ENCODE assay signal across 8 mouse cellular contexts in genomic region chr1:186833441-186833895, GRCm38 (mm10).
DNase-seq lines count a peak whose midpoint lies in the region; ATAC-seq and TF ChIP-seq lines count a peak whose summit lies in the region.

No protein-coding gene starts in this region.

- peaks cover 16% of the 10 kb centered on the region for H3K4me1 ChIP-seq in kidney, embryonic 15.5 days
- peaks cover 0 to 9% of the 10 kb centered on the region in 2 experiments; a peak in 2 of 4 replicates for H3K4me1 ChIP-seq in heart, embryonic 14.5 days (ENCODE audit: control insufficient read depth in 2 of 2, insufficient read depth in 2 of 2, low read length in 2 of 2)
- H3K4me1 ChIP-seq in liver, embryonic 14.5 days (replicated peaks; ENCODE audit: control insufficient read depth in 2 of 2, insufficient read depth in 2 of 2, low read length in 1 of 2) = no peaks in the 10 kb centered on the region

- H3K36me3 ChIP-seq in kidney, embryonic 15.5 days = no peaks in the 10 kb centered on the region
- no peaks in the 10 kb centered on the region for H3K36me3 ChIP-seq in heart, embryonic 14.5 days (ENCODE audit: control insufficient read depth, insufficient read depth, low read length)
- no peaks in the 10 kb centered on the region for H3K36me3 ChIP-seq in liver, embryonic 14.5 days (replicated peaks; ENCODE audit: control insufficient read depth, insufficient read depth, low read depth)

- DNase-seq in kidney, postnatal 14 days = no peak
- DNase-seq in brain, embryonic 14.5 days (ENCODE audit: low read depth) = peak; percentile 61
- no peak for DNase-seq in liver, embryonic 14.5 days (ENCODE audit: low read depth in 3 of 3, low spot score in 3 of 3)
- DNase-seq in thymus, postnatal 10 days (ENCODE audit: low spot score in 2 of 2) = no peak
- DNase-seq in urinary bladder, adult 2 months (ENCODE audit: low spot score) = no peak
- DNase-seq in layer of hippocampus, postnatal 25 days (ENCODE audit: extremely low spot score in 1 of 2, low spot score in 1 of 2) = no peak

- TF ChIP-seq EP300 in liver, embryonic 14.5 days (IDR thresholded peaks at IDR 0.05; ENCODE audit: low read depth) = no peak

- H3K27ac ChIP-seq in kidney, embryonic 15.5 days = no peak overlapping the region
- no peak overlapping the region for H3K27ac ChIP-seq in heart, embryonic 14.5 days (replicated peaks in 1 of 2; ENCODE audit: control insufficient read depth in 1 of 2, insufficient read depth in 1 of 2, low read depth in 2 of 2, low read length in 2 of 2)
- H3K27ac ChIP-seq in liver, embryonic 14.5 days = no peak overlapping the region

- H3K4me2 ChIP-seq in kidney, embryonic 15.5 days = peak overlapping the region; percentile 82
- peak overlapping the region; percentile 98 for H3K4me2 ChIP-seq in heart, embryonic 14.5 days (ENCODE audit: low read length)
- H3K4me2 ChIP-seq in liver, embryonic 14.5 days (ENCODE audit: low read depth) = peak overlapping the region; percentile 47; the same call in 1 of the 2 replicates

- no peak for TF ChIP-seq POLR2A in brain, embryonic 14.5 days (IDR thresholded peaks at IDR 0.05; ENCODE audit: borderline replicate concordance, extremely low read depth, insufficient read depth, insufficient read length, poor library complexity, severe bottlenecking)

- peak overlapping the region; percentile 41 for H3K4me3 ChIP-seq in kidney, embryonic 15.5 days (replicated peaks)
- H3K4me3 ChIP-seq in heart, embryonic 14.5 days (ENCODE audit: control insufficient read depth in 1 of 2, insufficient read depth in 1 of 2, low read depth in 1 of 2, low read length in 2 of 2) = peak overlapping the region; percentile 36 to 46
- H3K4me3 ChIP-seq in liver, embryonic 14.5 days (ENCODE audit: insufficient read depth in 1 of 2, low read depth in 2 of 2, low read length in 2 of 2) = no peak overlapping the region

- peaks cover 75% of the 10 kb centered on the region for H3K27me3 ChIP-seq in kidney, embryonic 15.5 days
- H3K27me3 ChIP-seq in heart, embryonic 14.5 days (ENCODE audit: control insufficient read depth, insufficient read depth, low read length) = no peaks in the 10 kb centered on the region
- peaks cover 19% of the 10 kb centered on the region for H3K27me3 ChIP-seq in liver, embryonic 14.5 days (ENCODE audit: control insufficient read depth, insufficient read depth, low read length)

- ATAC-seq in kidney, embryonic 15.5 days (replicated peaks; ENCODE audit: low FRiP score) = 0 out of 2 replicates have a peak, but pooled peaks have one; percentile 29
- no peak for ATAC-seq in heart, embryonic 14.5 days (ENCODE audit: insufficient number of reproducible peaks, insufficient read depth, low FRiP score, low read depth)
- no peak for ATAC-seq in liver, embryonic 14.5 days (ENCODE audit: insufficient read depth)

- H3K9ac ChIP-seq in kidney, embryonic 15.5 days = no peak overlapping the region
- peak overlapping the region; percentile 65 for H3K9ac ChIP-seq in heart, embryonic 14.5 days (ENCODE audit: low read length)
- H3K9ac ChIP-seq in liver, embryonic 14.5 days (replicated peaks) = no peak overlapping the region

- TF ChIP-seq CTCF in brain, embryonic 14.5 days (IDR thresholded peaks at IDR 0.05; ENCODE audit: borderline replicate concordance, extremely low read depth, insufficient read depth, insufficient read length) = no peak
- no peak for TF ChIP-seq CTCF in liver, embryonic 14.5 days (IDR thresholded peaks at IDR 0.05; ENCODE audit: low read depth)

- under 1% methylated on average over 17 of the region's 17 CpGs for WGBS in kidney, embryonic 15.5 days
- 1% methylated on average over 16 of the region's 17 CpGs for WGBS in heart, embryonic 14.5 days
- 3% methylated on average over 17 of the region's 17 CpGs for WGBS in liver, embryonic 14.5 days (ENCODE audit: insufficient replicate concordance)

- H3K9me3 ChIP-seq in kidney, embryonic 15.5 days (replicated peaks) = no peaks in the 10 kb centered on the region
- H3K9me3 ChIP-seq in heart, embryonic 14.5 days (ENCODE audit: control insufficient read depth, low read length) = no peaks in the 10 kb centered on the region
- H3K9me3 ChIP-seq in liver, embryonic 14.5 days (ENCODE audit: control insufficient read depth, low read length) = no peaks in the 10 kb centered on the region

Comparison
In these comparisons a context has a peak if more than half of its experiments do, and no peak if none do; other contexts are left out.
1. H3K4me2 ChIP-seq: peak in every context shown above with its lines; median percentile 98 in heart, embryonic 14.5 days; 82 in kidney, embryonic 15.5 days; 47 in liver, embryonic 14.5 days.
2. H3K4me3 ChIP-seq: peak in kidney, embryonic 15.5 days (single experiment) and heart, embryonic 14.5 days (2 of 2); none in liver, embryonic 14.5 days (0 of 2).